Mouse (Mus musculus) liver, embryonic 14.5 days (tissue): ENCODE data around the gene Plxnb2.

Experiments
- CTCF ChIP-seq: IDR thresholded peaks from 2 replicates; pipeline ENCODE4 v1.5.1; 2016; ENCODE audit warnings: antibody characterized with exemption, low read depth, control low read depth
- EP300 ChIP-seq: IDR thresholded peaks from 2 replicates; pipeline ENCODE4 v1.6.1; 2016; ENCODE audit warnings: antibody characterized with exemption, low read depth

DNA sequence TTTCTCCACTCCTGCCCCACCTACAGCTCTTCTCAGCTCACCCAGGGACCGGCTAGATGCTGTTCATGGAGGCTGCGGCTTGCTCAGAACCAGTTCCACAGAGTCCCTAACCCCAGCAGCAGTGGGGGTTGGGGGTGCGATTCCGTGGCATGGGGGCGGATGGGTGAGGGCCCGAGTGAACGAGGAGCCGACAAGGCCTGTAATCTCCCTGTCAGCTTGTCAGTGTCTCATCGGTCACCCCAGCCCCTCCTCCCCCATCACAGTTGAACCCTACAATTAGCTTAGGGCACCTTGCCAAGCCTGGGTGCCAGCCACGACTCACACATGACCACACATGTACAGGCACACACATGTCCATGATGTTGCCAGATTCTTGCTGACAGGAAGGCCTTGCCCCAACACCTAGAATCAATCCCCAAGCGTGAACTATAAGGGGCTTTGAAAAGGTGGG, 5.7 kb downstream of the Plxnb2 start:
- TF ChIP-seq CTCF: no peak
- no peak for TF ChIP-seq EP300
